Mouse (Mus musculus): ENCODE measurements around the gene Mafg.

The Mafg gene

GRCm38 (mm10) chr11:120623961-120624679, 9.3 kb downstream of the Mafg start:
- DNase-seq (ENCODE audit: low spot score) = peak; percentile 77

DNA sequence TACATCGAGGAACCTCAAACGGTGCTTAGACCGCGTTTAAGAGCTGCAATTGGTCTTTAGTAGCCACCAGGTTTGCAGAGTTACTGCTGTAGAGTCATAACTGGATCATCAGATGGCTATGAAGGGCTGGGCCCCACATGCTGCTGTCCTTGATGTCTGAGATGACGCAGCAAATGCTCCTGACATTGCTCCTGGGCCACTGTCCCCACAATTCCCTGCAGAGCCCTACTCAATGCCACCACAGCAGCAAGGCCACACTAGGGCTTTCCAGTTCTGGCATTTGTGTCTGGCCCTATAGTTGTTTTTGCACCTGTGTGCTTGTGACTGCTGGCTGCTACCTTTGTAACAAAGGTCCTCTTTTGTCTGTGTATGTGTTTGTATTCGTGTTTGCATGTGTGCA, 10.6 kb downstream of the Mafg start:
- DNase-seq (ENCODE audit: low spot score) = no peak

GRCm38 (mm10) chr11:120620195-120620594, 13.2 kb downstream of the Mafg start:
- no peak for DNase-seq (ENCODE audit: low spot score)

DNA sequence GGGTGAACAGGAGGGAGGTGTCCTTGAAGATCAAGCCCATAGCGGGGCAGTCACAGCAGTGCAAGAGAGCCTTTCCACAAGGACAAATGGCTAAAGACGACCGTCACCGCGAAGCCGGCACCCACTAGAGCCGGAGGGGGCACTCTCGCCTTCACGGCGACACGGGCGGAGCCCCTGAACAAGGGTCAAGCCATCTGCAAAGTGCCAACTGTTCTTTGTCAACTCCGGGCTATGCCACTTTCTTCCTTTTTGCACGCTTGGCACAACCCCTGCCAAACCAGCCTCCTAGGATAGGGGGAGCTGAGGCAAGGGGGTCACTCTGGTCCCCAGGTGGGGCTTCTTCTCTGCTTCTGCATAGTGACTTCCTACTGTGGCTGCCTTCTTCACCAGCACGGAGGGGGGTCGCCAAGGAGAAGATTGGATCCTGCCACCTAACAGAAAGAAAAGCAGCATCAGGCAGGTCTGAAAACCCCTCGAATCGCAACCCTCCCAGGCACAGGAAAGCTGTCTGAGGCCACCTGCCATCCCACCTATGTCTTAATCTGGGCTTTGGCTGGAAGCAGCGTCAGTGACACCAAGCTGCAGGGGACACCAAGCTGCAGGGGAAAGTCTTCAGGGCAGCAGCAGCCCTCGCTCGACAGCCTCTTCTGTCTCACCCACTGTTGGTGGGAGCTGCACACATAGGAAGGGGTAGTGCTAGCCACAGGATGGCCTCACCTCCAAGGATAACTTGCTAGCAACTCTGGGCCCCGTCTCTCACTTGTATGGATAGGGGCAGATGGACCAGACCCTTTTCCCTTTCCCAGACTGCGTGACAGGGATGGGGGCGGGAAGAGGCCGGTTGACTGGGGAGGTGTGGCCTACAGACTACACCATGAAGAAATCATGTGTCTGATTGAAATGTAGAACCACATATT, 14.5 kb downstream of the Mafg start:
- DNase-seq (ENCODE audit: low spot score) = no peak

- peak; percentile 92 for DNase-seq (ENCODE audit: low spot score)
These were observed 15.8 kb downstream of the Mafg start, which contains the start of gene Pcyt2 for GRCm38 (mm10) chr11:120617519-120618112. Pcyt2 (minus strand) TSS chr11:120617936.

- peak; percentile 53 for DNase-seq (ENCODE audit: low spot score)
These were observed 16.6 kb downstream of the Mafg start for GRCm38 (mm10) chr11:120616617-120617294.

DNA sequence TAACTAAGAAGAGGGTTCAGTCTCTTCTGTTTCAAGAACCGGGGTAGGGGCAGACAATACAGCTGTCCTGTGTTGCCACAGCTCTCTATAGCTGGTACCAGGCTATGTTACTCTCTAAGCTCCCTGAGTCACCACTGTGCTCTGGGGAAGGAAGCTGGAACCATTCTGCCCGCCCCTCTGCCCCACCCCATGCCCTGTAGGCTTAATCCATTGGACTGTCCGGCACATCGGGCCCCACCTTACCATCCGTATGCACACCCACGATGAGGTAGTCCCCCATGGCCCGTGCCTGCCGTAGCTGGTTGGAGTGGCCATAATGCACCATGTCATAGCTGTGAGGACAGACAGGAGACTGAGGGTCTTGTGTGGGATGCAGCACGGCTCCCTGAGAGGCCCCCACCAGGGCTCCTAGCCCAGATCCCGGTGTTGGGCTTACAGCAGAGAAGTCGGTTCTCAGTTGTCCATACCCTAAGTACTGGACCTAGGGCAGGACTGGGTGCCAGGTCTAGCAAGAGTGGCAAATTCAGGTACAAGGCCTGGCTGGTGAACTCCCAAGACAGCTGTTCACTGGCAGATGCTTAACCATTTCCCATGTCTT, 17.7 kb downstream of the Mafg start:
- DNase-seq (ENCODE audit: low spot score) = no peak

DNA sequence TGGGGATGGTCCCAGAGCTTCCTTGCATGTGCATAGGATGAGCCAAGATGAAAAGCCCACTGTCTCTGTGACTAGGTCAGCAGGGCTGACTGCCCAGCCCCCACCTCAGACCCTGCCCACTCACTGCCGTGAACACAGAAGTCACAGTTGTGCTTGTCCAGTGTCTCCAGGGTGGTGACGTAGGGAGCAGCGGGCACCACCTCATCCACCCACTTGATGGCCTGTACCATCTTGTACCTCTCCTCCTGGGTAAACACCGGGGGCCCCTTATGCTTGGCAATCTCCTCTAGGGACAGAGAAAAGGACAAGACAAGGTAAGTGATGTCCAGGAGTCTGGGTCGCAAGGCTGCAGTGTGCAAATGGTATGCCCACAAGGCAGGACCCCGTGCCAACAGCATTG, 18.2 kb downstream of the Mafg start:
- no peak for DNase-seq (ENCODE audit: low spot score)

- DNase-seq (ENCODE audit: low spot score) = no peak
These were observed 19.4 kb downstream of the Mafg start for GRCm38 (mm10) chr11:120613976-120614375.

DNA sequence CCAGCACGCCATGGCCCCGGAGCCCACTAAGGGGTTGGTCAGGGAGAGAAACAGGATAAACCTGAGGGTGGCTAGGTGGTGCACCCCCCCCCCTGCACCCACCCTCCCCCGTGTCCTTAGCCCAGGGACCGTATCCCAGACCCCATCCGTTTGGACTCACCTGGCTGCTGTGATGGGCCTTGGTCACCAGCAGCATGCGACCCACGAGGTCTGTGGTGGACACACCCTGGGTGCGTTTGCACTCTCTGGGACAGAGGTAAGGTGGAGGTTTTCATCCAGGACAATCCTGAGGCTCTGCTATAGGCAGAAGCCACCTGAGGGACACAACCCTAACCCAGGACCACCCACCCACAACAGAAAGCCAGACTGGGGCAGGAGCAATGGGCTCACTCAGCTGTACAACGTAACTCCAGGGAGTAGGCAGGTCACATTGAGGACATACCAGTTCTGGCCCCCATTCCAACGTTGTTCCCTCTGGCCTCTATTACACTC, 19.9 kb downstream of the Mafg start:
- no peak for DNase-seq (ENCODE audit: low spot score)

GRCm38 (mm10) chr11:120612763-120613162, 20.6 kb downstream of the Mafg start:
- peak; percentile 61 for DNase-seq (ENCODE audit: low spot score)

DNA sequence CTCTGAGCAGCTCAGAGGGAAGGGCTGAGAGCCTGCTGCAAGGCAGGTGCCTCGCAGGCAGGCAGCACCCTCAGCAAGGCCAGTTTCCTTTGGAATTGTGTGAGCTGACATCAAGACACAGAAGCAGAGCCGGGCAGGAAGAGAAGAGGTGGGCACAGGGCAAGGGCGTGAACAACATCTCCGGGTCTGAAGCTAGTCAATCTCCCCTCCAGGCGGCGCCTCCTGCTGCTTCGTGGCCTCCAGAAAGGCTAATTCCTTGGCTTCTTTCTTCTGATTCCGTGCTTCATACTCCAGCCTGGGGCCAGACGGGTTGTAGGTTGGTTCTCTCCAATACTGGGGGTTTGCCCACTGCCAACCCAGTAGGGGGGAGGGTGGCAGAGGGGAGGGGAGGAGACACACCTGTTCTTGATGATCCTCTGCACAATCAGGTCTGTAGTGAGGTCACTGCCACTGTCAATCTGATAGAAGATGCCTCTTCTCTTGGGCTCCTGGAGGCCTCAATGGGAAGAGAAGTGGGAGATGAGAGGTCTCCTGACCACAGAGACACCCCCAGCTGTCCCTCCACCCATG, 22.8 kb downstream of the Mafg start:
- no peak for DNase-seq (ENCODE audit: low spot score)

DNA sequence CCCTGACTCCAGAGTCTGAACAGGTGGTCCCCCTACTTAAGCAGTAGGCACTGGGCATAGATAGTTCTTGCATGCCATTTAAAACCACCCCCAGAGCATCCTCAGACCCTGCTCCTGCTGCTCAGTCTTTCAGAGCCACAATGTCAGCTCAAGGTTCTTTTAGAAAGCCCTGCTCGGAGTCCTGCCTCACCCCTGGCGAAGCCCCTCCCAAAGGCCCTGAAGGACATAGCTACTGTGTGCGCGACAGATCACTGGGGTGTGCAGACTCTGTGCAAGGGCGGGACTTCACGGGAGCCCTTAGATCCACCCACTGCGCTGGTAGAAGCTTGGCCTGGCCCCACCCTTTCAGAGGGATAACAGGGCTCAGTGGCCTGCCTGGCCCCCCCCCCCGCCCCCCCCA, 24.1 kb downstream of the Mafg start:
- no peak for DNase-seq (ENCODE audit: low spot score)

DNA sequence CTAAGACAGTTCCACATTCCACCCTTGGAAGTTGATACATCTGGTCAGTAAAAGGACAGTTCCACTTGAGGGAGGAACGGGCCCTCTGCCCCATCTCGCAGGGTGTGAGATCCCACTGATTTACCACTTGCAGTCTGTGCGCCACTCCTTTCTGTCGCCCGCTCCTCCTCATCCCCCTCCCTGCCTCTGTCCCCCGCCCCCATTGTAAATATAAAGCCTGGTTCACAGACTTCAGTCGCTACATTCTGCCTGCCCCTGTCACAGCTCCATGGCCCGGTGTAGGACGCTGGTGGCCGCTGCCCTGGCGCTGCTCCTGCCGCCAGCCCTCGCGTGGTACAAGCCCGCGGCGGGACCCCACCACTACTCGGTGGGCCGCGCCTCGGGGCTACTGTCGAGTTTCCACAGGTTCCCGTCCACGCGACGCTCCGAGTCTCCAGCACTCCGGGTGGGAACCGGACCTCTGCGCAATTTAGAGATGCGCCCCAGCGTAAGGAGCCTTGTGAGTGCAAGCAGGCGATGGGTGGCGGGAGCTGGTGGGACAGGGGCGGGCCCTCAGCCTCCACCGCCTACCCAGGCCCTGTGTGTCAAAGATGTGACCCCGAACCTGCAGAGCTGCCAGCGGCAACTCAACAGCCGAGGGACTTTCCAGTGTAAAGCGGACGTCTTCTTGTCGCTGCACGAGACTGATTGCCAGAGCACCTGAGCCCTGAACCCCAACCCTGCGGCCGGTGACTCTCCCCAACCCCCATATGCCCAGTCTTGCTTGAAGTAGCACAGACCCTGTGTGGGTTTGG, 25.0 kb downstream of the Mafg start, which contains the start of gene Npb:
TSS of gene Npb (plus strand) at position 237 of the 794 bp plus-strand sequence.
- peak; percentile 55 for DNase-seq (ENCODE audit: low spot score)

GRCm38 (mm10) chr11:120606764-120607163, 26.6 kb downstream of the Mafg start:
- DNase-seq (ENCODE audit: low spot score) = no peak

- no peak for DNase-seq (ENCODE audit: low spot score)
These were observed 27.7 kb downstream of the Mafg start for GRCm38 (mm10) chr11:120605667-120606066.

DNA sequence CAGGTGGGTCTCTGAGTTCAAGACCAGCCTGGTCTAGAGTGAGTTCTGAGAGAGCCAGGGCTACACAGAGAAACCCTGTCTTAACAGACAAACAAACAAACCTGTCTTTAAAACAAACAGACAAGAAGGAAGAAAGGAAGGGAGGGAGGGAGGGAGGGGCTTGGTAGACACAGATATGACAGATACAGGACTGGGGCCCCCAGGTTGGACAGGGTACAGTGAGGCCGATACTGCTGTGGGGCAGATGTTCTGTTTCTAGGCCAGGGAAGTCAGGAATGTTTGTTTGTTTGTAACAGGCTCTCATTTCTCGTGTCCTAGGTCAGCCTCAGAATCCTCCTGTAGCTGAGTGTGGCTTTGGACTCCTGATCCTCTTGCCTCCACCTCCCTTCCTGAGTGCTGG, 29.9 kb downstream of the Mafg start:
- DNase-seq (ENCODE audit: low spot score) = no peak

DNA sequence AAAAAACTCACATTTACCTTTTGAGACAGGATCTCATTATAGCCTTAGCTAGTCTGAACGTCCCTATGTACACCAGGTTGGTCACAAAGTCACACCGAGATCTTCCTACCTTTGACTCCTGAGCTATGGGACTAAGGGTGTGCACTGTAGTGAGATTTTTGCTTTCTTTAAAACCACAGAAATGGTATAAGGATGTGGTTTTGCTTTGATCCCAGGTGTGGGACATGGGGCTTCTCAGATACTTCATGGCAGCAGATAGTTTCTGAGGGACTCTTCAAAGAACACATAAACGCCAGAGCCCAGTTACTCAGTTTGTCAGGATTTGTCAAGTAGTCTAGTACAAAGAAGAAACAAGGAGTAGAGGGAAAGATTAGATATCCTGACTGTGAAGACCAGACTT, 32.7 kb downstream of the Mafg start:
- no peak for DNase-seq (ENCODE audit: low spot score)

GRCm38 (mm10) chr11:120598990-120599549, 34.3 kb downstream of the Mafg start:
- no peak for DNase-seq (ENCODE audit: low spot score)
